Mouse (Mus musculus) embryonic fibroblast, embryonic 13.5 days (primary cell): ENCODE data around the gene Ggt1.

Experiments used
- CTCF ChIP-seq: IDR thresholded peaks from 2 replicates; pipeline ENCODE4 v1.5.1; 2011; ENCODE audit warnings: mild to moderate bottlenecking, control low read depth, low read length, moderate library complexity, borderline replicate concordance; ENCODE audit not compliant: insufficient read depth
- POLR2A ChIP-seq: IDR thresholded peaks from 2 replicates; pipeline ENCODE4 v1.6.1; 2011; ENCODE audit warnings: low read depth, mild to moderate bottlenecking, control low read depth, low read length, moderate library complexity

DNA sequence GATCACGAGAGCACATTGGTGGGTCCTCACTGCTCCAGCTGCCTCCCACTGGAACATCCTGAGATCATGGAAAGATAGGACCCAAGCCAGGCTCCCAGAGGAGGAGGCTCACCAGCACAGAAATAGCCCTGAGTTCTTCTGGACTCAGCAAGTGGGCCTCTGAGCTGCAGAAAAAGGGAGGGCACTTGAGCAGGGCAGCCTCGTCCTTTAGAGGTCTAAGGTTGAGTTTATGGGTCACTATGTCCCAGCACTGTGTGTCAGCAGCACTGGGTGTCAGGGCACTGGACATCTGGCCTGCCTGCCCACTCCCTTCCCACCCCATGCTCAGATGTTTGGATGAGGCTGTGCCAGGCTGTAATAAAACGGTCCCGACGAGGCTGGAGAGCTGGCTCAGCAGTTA lies 26.9 kb downstream of the Ggt1 start:
- TF ChIP-seq CTCF (no peak), POLR2A (no peak)
